Comparison of ENCODE assay signal across 9 mouse cellular contexts in genomic region chr19:29265538-29265937, GRCm38 (mm10). TPM values are rescaled to one million over a fixed set of nuclear protein-coding genes. Genes with fewer than 3 reads are reported as not detected.
DNase-seq lines count a peak whose midpoint lies in the region; ATAC-seq lines count a peak whose summit lies in the region.
"Had no signal": no experiment of that assay in that cellular context is flagged by ENCODE, and none has a peak within 500 bp of the region (broad histone marks: within the 10 kb centered on the region; RNA-seq: fewer than 3 reads in every experiment).

No protein-coding gene starts in this region.

- no peak overlapping the region for H3K9ac ChIP-seq in midbrain, embryonic 13.5 days (replicated peaks)
- H3K9ac ChIP-seq in midbrain, embryonic 11.5 days (ENCODE audit: low read length): no peak overlapping the region
- H3K9ac ChIP-seq in stomach, embryonic 14.5 days (replicated peaks; ENCODE audit: low read depth, low read length): no peak overlapping the region

- H3K4me1 ChIP-seq in midbrain, embryonic 13.5 days (replicated peaks): peaks cover 16% of the 10 kb centered on the region
- H3K4me1 ChIP-seq in midbrain, embryonic 11.5 days (ENCODE audit: control insufficient read depth, insufficient read depth, low read length): peaks cover 4% of the 10 kb centered on the region; the same call in 1 of the 2 replicates
- H3K4me1 ChIP-seq in stomach, embryonic 14.5 days (ENCODE audit: control insufficient read depth, insufficient read depth, low read length): no peaks in the 10 kb centered on the region

- ATAC-seq in midbrain, embryonic 13.5 days: no peak
- no peak for ATAC-seq in midbrain, embryonic 11.5 days (ENCODE audit: low FRiP score)
- ATAC-seq in stomach, embryonic 14.5 days (ENCODE audit: insufficient number of reproducible peaks, insufficient read depth, low FRiP score, low read depth): no peak

- no peak overlapping the region for H3K4me2 ChIP-seq in midbrain, embryonic 13.5 days (replicated peaks)
- H3K4me2 ChIP-seq in midbrain, embryonic 11.5 days: no peak overlapping the region
- no peak overlapping the region for H3K4me2 ChIP-seq in stomach, embryonic 14.5 days (replicated peaks; ENCODE audit: low read depth, low read length)

- no peaks in the 10 kb centered on the region for H3K9me3 ChIP-seq in midbrain, embryonic 13.5 days
- H3K9me3 ChIP-seq in midbrain, embryonic 11.5 days (ENCODE audit: control insufficient read depth, low read length): no peaks in the 10 kb centered on the region
- no peaks in the 10 kb centered on the region for H3K9me3 ChIP-seq in stomach, embryonic 14.5 days (ENCODE audit: control insufficient read depth, low read depth, low read length)

- H3K36me3 ChIP-seq in midbrain, embryonic 13.5 days: peaks cover 10% of the 10 kb centered on the region; the same call in 1 of the 2 replicates
- no peaks in the 10 kb centered on the region for H3K36me3 ChIP-seq in midbrain, embryonic 11.5 days (ENCODE audit: control insufficient read depth, insufficient read depth, low read length)
- no peaks in the 10 kb centered on the region for H3K36me3 ChIP-seq in stomach, embryonic 14.5 days (ENCODE audit: control insufficient read depth, insufficient read depth, low read length)

- H3K4me3 ChIP-seq in midbrain, embryonic 13.5 days (replicated peaks): no peak overlapping the region
- H3K4me3 ChIP-seq in midbrain, embryonic 11.5 days (ENCODE audit: low read depth, low read length): no peak overlapping the region
- H3K4me3 ChIP-seq in stomach, embryonic 14.5 days (ENCODE audit: low read depth, low read length): no peak overlapping the region

- H3K27me3 ChIP-seq in midbrain, embryonic 13.5 days: no peaks in the 10 kb centered on the region
- H3K27me3 ChIP-seq in midbrain, embryonic 11.5 days (ENCODE audit: control insufficient read depth, insufficient read depth, low read length): no peaks in the 10 kb centered on the region
- H3K27me3 ChIP-seq in stomach, embryonic 14.5 days (ENCODE audit: control insufficient read depth, insufficient read depth, low read length): no peaks in the 10 kb centered on the region

- peak; percentile 56 for DNase-seq in adrenal gland, postnatal 10 days
- DNase-seq in adrenal gland, postnatal 25 days: no peak
- no peak for DNase-seq in midbrain, embryonic 11.5 days (ENCODE audit: low spot score, missing footprints)
- peak; percentile 71 to 83 for DNase-seq in heart, adult 9 months (ENCODE audit: low spot score in 2 of 2)
- peak; percentile 70 for DNase-seq in large intestine, adult 2 months (ENCODE audit: low read depth, low spot score)
- DNase-seq in thymus, postnatal 25 days: no peak

- H3K27ac ChIP-seq in midbrain, embryonic 13.5 days: peak overlapping the region; percentile 2; the same call in 1 of the 2 replicates
- no peak overlapping the region for H3K27ac ChIP-seq in midbrain, embryonic 11.5 days (ENCODE audit: low read depth, low read length)
- H3K27ac ChIP-seq in stomach, embryonic 14.5 days (ENCODE audit: low read length): 0 out of 2 replicates have a peak overlapping the region, but pooled peaks have one; percentile 10

- 49% methylated on average over 5 of the region's 5 CpGs for WGBS in midbrain, embryonic 13.5 days
- 64% methylated on average over 5 of the region's 5 CpGs for WGBS in midbrain, embryonic 11.5 days
- 12% methylated on average over 5 of the region's 5 CpGs for WGBS in large intestine, adult 2 months
- 65% methylated on average over 5 of the region's 5 CpGs for WGBS in stomach, embryonic 14.5 days

RNA-seq across cellular contexts. Expression of gene Jak2, which starts 13.9 kb away (rescaled TPM):
- 10 to 100 TPM; 17.7 to 20.5 TPM for total RNA-seq in adrenal gland, postnatal 10 days (2021)
- total RNA-seq in adrenal gland, postnatal 25 days (2021): 23.7 and 26.5 TPM in 2 replicates
- 13.4 and 14.6 TPM in 2 replicates for polyA plus RNA-seq in midbrain, embryonic 13.5 days (2015; fragmentation: Nextera tagmentation; extraction: Ambion mirVana)
- polyA plus RNA-seq in midbrain, embryonic 11.5 days (2014; fragmentation: Nextera tagmentation; extraction: Ambion mirVana): 12.8 and 13.4 TPM in 2 replicates
- polyA plus RNA-seq in large intestine, adult 2 months (2012; rRNA removed): 8.5 and 16.9 TPM in 2 replicates
- polyA plus RNA-seq in stomach, embryonic 14.5 days (2014; fragmentation: Nextera tagmentation; extraction: Ambion mirVana): 11.2 and 13.1 TPM in 2 replicates

RNA-seq across cellular contexts. Expression of gene Insl6, which starts 59.6 kb away (rescaled TPM):
- total RNA-seq in adrenal gland, postnatal 10 days (2021): under 1 TPM in 1 of 2 experiments, not detected in 1; 0.66 TPM
- 0.79 TPM in 1 of 2 replicates, not detected in the other for total RNA-seq in adrenal gland, postnatal 25 days (2021)
- 2.6 and 2.9 TPM in 2 replicates for polyA plus RNA-seq in midbrain, embryonic 13.5 days (2015; fragmentation: Nextera tagmentation; extraction: Ambion mirVana)
- polyA plus RNA-seq in midbrain, embryonic 11.5 days (2014; fragmentation: Nextera tagmentation; extraction: Ambion mirVana): 6.3 and 8.0 TPM in 2 replicates
- polyA plus RNA-seq in large intestine, adult 2 months (2012; rRNA removed): 17.1 and 26.8 TPM in 2 replicates
- polyA plus RNA-seq in stomach, embryonic 14.5 days (2014; fragmentation: Nextera tagmentation; extraction: Ambion mirVana): 4.1 and 5.6 TPM in 2 replicates
- total RNA-seq: left cerebral cortex, postnatal 14 days had no signal

Comparison
In these comparisons a context has a peak if more than half of its experiments do, and no peak if none do; other contexts are left out.
1. DNase-seq: peak in adrenal gland, postnatal 10 days (single experiment), heart, adult 9 months (2 of 2) and large intestine, adult 2 months (single experiment); none in adrenal gland, postnatal 25 days (single experiment), midbrain, embryonic 11.5 days (single experiment) and thymus, postnatal 25 days (single experiment).